Mouse (Mus musculus): Measurements from ENCODE around the gene Armh1. TPM values are rescaled to one million over a fixed set of nuclear protein-coding genes. Genes with fewer than 3 reads are reported as not detected.

Armh1 gene
- polyA plus RNA-seq, 1 experiment from 2014 or later = 1.8 TPM

GRCm38 (mm10) chr4:117234166-117234741 lies 17.7 kb downstream of the Armh1 start:
- Histone ChIP-seq H3K4me3 (no peak overlapping the region), H3K27me3 (no peaks in the 10 kb centered on the region), H3K36me3 (no peaks in the 10 kb centered on the region), H3K4me1 (peaks cover 5% of the 10 kb centered on the region; the same call in 1 of the 2 replicates), H3K4me2 (replicated peaks) (no peak overlapping the region), H3K9ac (replicated peaks) (no peak overlapping the region), H3K9me3 (no peaks in the 10 kb centered on the region), H3K27ac (replicated peaks) (no peak overlapping the region)
- ATAC-seq (replicated peaks) = no peak
- WGBS = 54% methylated on average over 7 of the region's 7 CpGs

GRCm38 (mm10) chr4:117231208-117231607 lies 20.7 kb downstream of the Armh1 start:
- Histone ChIP-seq H3K9me3 (no peaks in the 10 kb centered on the region), H3K4me3 (no peak overlapping the region), H3K27ac (replicated peaks) (no peak overlapping the region), H3K4me2 (replicated peaks) (no peak overlapping the region), H3K36me3 (no peaks in the 10 kb centered on the region), H3K27me3 (no peaks in the 10 kb centered on the region), H3K4me1 (peaks cover 5% of the 10 kb centered on the region; the same call in 1 of the 2 replicates), H3K9ac (replicated peaks) (no peak overlapping the region)
- 87% methylated on average over 2 of the region's 2 CpGs for WGBS
- no peak for ATAC-seq (replicated peaks)

GRCm38 (mm10) chr4:117230331-117230730 lies 21.6 kb downstream of the Armh1 start:
- Histone ChIP-seq H3K4me1 (0 out of 2 replicates have a peak, but pooled peaks cover 3% of the 10 kb centered on the region), H3K27me3 (no peaks in the 10 kb centered on the region), H3K27ac (replicated peaks) (no peak overlapping the region), H3K36me3 (no peaks in the 10 kb centered on the region), H3K9me3 (no peaks in the 10 kb centered on the region), H3K9ac (replicated peaks) (no peak overlapping the region), H3K4me3 (no peak overlapping the region), H3K4me2 (replicated peaks) (no peak overlapping the region)
- ATAC-seq (replicated peaks) = no peak
- WGBS = 54% methylated on average over 10 of the region's 10 CpGs

- no peak overlapping the region for H3K4me3 ChIP-seq
- 78% methylated on average over 15 of the region's 15 CpGs for WGBS
- H3K4me2 ChIP-seq (replicated peaks) = no peak overlapping the region
- H3K4me1 ChIP-seq = 0 out of 2 replicates have a peak, but pooled peaks cover 3% of the 10 kb centered on the region
- H3K27ac ChIP-seq (replicated peaks) = no peak overlapping the region
- no peak overlapping the region for H3K9ac ChIP-seq (replicated peaks)
- no peaks in the 10 kb centered on the region for H3K36me3 ChIP-seq
- no peak for ATAC-seq (replicated peaks)
- no peaks in the 10 kb centered on the region for H3K27me3 ChIP-seq
- no peaks in the 10 kb centered on the region for H3K9me3 ChIP-seq
Observed at GRCm38 (mm10) chr4:117229590-117229989, 22.3 kb downstream of the Armh1 start.

DNA sequence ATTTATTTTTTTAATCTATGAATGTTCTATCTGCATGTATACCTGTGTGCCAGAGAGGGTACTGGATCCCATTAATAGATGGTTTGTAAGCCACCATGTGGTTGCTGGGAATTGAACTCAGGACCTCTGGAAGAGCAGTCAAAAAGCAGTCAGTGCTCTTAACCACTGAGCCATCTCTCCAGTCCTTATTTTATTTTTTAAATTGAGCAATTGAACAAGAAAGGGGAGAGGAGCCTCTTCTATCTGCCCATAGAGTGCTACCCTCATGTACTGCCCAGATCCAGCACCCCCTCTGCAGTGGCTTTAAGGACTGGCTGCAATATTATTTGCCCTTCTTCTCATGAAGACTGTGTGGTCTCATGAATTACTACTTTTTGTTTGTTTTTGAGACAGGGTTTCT lies 26.7 kb downstream of the Armh1 start:
- no peak overlapping the region for H3K9ac ChIP-seq (replicated peaks)
- no peaks in the 10 kb centered on the region for H3K4me1 ChIP-seq
- no peak overlapping the region for H3K4me2 ChIP-seq (replicated peaks)
- H3K27ac ChIP-seq (replicated peaks) = no peak overlapping the region
- ATAC-seq (replicated peaks) = no peak
- no peaks in the 10 kb centered on the region for H3K9me3 ChIP-seq
- no peaks in the 10 kb centered on the region for H3K27me3 ChIP-seq
- no peaks in the 10 kb centered on the region for H3K36me3 ChIP-seq
- H3K4me3 ChIP-seq = no peak overlapping the region

DNA sequence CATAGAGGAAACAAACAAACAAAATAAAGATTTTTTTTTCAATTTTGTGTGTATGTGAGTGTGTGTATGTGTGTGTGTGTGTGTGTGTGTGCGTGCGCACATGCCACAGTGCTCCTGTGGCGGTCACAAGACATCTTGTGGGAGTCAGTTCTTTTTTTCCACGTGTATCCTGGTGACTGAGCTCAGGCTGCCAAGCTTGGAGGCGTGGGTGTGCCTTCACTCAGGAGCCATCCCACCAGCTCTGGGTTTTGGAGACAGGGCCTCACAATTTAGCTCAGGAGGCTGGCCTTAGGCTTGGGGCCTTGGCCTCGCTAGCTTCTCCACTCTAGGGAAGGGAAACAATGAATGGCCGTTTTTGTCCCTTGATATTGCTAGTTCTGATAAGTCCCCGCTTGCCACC lies 27.8 kb downstream of the Armh1 start:
- no peak overlapping the region for H3K9ac ChIP-seq (replicated peaks)
- WGBS = 77% methylated on average over 8 of the region's 8 CpGs
- no peak overlapping the region for H3K4me3 ChIP-seq
- H3K9me3 ChIP-seq = no peaks in the 10 kb centered on the region
- no peaks in the 10 kb centered on the region for H3K36me3 ChIP-seq
- ATAC-seq (replicated peaks) = no peak
- no peaks in the 10 kb centered on the region for H3K4me1 ChIP-seq
- no peak overlapping the region for H3K27ac ChIP-seq (replicated peaks)
- no peaks in the 10 kb centered on the region for H3K27me3 ChIP-seq
- H3K4me2 ChIP-seq (replicated peaks) = no peak overlapping the region

DNA sequence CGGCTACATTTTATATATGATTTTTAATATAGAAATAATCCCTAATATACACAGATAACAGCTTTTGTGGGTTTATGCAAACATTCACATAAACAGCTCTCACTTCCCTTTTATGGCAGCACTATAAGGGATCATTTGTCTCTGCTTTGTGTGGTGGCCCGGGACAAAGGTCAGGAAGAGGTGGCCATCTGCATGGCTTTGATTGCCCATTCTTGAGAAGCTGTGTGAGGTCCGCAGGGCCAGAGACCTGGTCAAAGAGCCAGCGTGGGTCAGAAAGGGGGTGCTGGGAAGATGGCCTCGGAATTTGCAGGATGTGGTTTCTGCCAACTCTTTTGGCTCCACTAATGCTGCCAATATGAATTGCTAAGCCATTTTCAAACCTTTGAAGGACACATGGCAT lies 28.9 kb downstream of the Armh1 start:
- H3K4me2 ChIP-seq (replicated peaks) = no peak overlapping the region
- H3K4me3 ChIP-seq = no peak overlapping the region
- H3K36me3 ChIP-seq = no peaks in the 10 kb centered on the region
- no peak for ATAC-seq (replicated peaks)
- no peaks in the 10 kb centered on the region for H3K9me3 ChIP-seq
- no peak overlapping the region for H3K9ac ChIP-seq (replicated peaks)
- no peaks in the 10 kb centered on the region for H3K27me3 ChIP-seq
- no peak overlapping the region for H3K27ac ChIP-seq (replicated peaks)
- H3K4me1 ChIP-seq = no peaks in the 10 kb centered on the region
- WGBS = 65% methylated on average over 5 of the region's 5 CpGs

DNA sequence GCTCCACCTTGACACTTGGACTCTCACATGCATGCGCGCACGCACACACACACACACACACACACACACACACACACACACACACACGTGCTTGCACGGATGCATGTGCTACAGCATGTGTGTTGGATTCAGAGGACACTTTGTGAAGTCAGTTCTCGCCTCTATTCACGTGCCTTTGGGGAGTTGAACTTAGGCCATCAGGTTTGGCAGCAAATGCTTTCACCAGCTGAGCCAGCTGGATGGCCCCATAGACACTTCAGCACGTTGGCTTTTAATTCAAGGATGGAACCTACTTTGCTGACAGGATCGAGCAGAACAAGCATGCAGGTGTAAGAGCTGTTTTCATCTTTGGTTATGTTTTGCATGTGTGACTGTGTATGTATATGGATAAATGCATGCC lies 30.1 kb downstream of the Armh1 start:
- Histone ChIP-seq H3K4me3 (no peak overlapping the region), H3K27me3 (no peaks in the 10 kb centered on the region), H3K36me3 (no peaks in the 10 kb centered on the region), H3K9me3 (no peaks in the 10 kb centered on the region), H3K4me1 (no peaks in the 10 kb centered on the region), H3K4me2 (replicated peaks) (no peak overlapping the region), H3K9ac (replicated peaks) (no peak overlapping the region), H3K27ac (replicated peaks) (no peak overlapping the region)
- ATAC-seq (replicated peaks) = no peak
- WGBS = 83% methylated on average over 9 of the region's 9 CpGs

DNA sequence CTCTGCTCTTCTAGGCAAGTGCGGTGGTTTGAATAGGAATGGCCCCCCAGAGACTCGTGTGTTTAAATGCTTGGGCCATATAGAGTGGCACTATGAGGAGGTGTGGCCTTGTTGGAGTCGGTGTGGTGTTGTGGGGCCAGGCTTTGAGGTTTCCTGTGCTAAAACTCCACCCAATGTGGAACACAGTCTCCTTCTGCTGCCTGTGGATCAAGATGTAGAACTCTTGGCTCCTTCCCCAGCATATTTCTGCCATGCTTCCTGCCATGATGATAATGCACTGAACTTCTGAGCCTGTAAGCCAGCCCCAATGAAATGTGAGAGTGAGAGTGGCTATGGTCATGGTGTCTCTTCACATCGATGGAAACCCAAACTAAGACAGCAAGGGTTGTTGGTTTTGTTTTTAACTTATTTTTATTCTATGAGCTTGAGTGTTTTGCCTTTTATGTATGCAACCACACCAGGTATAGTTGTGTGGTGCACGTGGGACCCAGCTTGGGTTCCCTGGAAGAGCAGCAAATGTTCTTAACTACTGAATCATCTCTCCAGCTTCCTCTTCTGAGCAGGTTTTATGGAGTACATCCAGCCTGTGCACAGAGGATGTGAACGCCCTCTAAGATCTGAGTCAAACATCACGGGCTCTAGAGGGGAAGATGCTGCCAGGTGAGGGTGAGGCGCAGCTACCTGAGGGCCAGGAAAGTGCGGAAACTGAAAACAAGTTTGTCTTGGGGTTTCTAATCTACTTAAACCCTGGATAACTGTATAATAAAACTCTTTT lies 31.0 kb downstream of the Armh1 start:
- no peaks in the 10 kb centered on the region for H3K4me1 ChIP-seq
- H3K4me3 ChIP-seq = no peak overlapping the region
- WGBS = 82% methylated on average over 9 of the region's 9 CpGs
- no peaks in the 10 kb centered on the region for H3K9me3 ChIP-seq
- no peaks in the 10 kb centered on the region for H3K27me3 ChIP-seq
- no peak overlapping the region for H3K27ac ChIP-seq (replicated peaks)
- no peaks in the 10 kb centered on the region for H3K36me3 ChIP-seq
- no peak overlapping the region for H3K4me2 ChIP-seq (replicated peaks)
- H3K9ac ChIP-seq (replicated peaks) = no peak overlapping the region
- no peak for ATAC-seq (replicated peaks)

- Histone ChIP-seq H3K9ac (replicated peaks) (no peak overlapping the region), H3K4me3 (no peak overlapping the region), H3K9me3 (no peaks in the 10 kb centered on the region), H3K4me1 (no peaks in the 10 kb centered on the region), H3K27me3 (no peaks in the 10 kb centered on the region), H3K36me3 (no peaks in the 10 kb centered on the region), H3K4me2 (replicated peaks) (no peak overlapping the region), H3K27ac (replicated peaks) (no peak overlapping the region)
- 41% methylated on average over 10 of the region's 10 CpGs for WGBS
- 0 out of 2 replicates have a peak, but pooled peaks have one; percentile 35 for ATAC-seq (replicated peaks)
Observed at GRCm38 (mm10) chr4:117218517-117219219, 33.3 kb downstream of the Armh1 start.

GRCm38 (mm10) chr4:117217029-117217428 lies 34.9 kb downstream of the Armh1 start:
- no peak overlapping the region for H3K27ac ChIP-seq (replicated peaks)
- H3K4me3 ChIP-seq = no peak overlapping the region

GRCm38 (mm10) chr4:117214250-117214649 lies 37.7 kb downstream of the Armh1 start:
- Histone ChIP-seq H3K9ac (replicated peaks) (no peak overlapping the region), H3K36me3 (no peaks in the 10 kb centered on the region), H3K4me1 (no peaks in the 10 kb centered on the region), H3K4me3 (no peak overlapping the region), H3K4me2 (replicated peaks) (no peak overlapping the region), H3K27me3 (no peaks in the 10 kb centered on the region), H3K9me3 (no peaks in the 10 kb centered on the region), H3K27ac (replicated peaks) (no peak overlapping the region)
- ATAC-seq (replicated peaks) = no peak
- WGBS = 81% methylated on average over 6 of the region's 6 CpGs

More at GRCm38 (mm10) chr4:117217029-117217428, 34.9 kb downstream of the Armh1 start:
- Histone ChIP-seq H3K9me3 (no peaks in the 10 kb centered on the region), H3K4me2 (replicated peaks) (no peak overlapping the region), H3K9ac (replicated peaks) (no peak overlapping the region), H3K4me1 (no peaks in the 10 kb centered on the region), H3K27me3 (no peaks in the 10 kb centered on the region), H3K36me3 (no peaks in the 10 kb centered on the region)
- 68% methylated on average over 5 of the region's 5 CpGs for WGBS
- no peak for ATAC-seq (replicated peaks)

All from forebrain, embryonic 15.5 days (tissue).